Mouse (Mus musculus): ENCODE measurements around the gene Ssu72. TPM values are rescaled to one million over a fixed set of nuclear protein-coding genes. Genes with fewer than 3 reads are reported as not detected.
A peak's percentile ranks its signal among the peaks of the same experiment; 100 is the strongest.
"Not testable (repeated sequence)": the region's sequence is repeated elsewhere in the genome, so short reads cannot be mapped to it uniquely, and the experiment has no call there.

The Ssu72 gene
- polyA plus RNA-seq, 1 experiment from 2014 or later = 52.4 TPM

- not testable (repeated sequence) for ATAC-seq (ENCODE audit: insufficient read depth); H3K9ac ChIP-seq; H3K4me2 ChIP-seq; H3K4me1 ChIP-seq (replicated peaks); H3K36me3 ChIP-seq (replicated peaks); H3K4me3 ChIP-seq (replicated peaks); H3K27ac ChIP-seq (replicated peaks); H3K27me3 ChIP-seq; H3K9me3 ChIP-seq (replicated peaks)
- 77% methylated on average over 16 of the region's 19 CpGs for WGBS (ENCODE audit: insufficient replicate concordance)
These were observed 20.8 kb upstream of the Ssu72 start for GRCm38 (mm10) chr4:155683670-155684277.

GRCm38 (mm10) chr4:155687764-155688163, 16.8 kb upstream of the Ssu72 start:
- H3K4me3 ChIP-seq (replicated peaks); H3K9me3 ChIP-seq (replicated peaks); H3K4me2 ChIP-seq; H3K36me3 ChIP-seq (replicated peaks); H3K9ac ChIP-seq; ATAC-seq (ENCODE audit: insufficient read depth); H3K27ac ChIP-seq (replicated peaks); H3K4me1 ChIP-seq (replicated peaks): not testable (repeated sequence)
- peaks cover 22% of the 10 kb centered on the region for H3K27me3 ChIP-seq
- WGBS (ENCODE audit: insufficient replicate concordance) = 68% methylated on average over 4 of the region's 4 CpGs

GRCm38 (mm10) chr4:155690571-155691375, 13.8 kb upstream of the Ssu72 start:
- ATAC-seq (ENCODE audit: insufficient read depth) = no peak
- peaks cover 52% of the 10 kb centered on the region for H3K27me3 ChIP-seq

GRCm38 (mm10) chr4:155692421-155692820, 12.2 kb upstream of the Ssu72 start:
- Histone ChIP-seq H3K4me1 (replicated peaks) (peaks cover 15% of the 10 kb centered on the region), H3K4me2 (no peak overlapping the region), H3K9me3 (replicated peaks) (no peaks in the 10 kb centered on the region), H3K9ac (no peak overlapping the region), H3K36me3 (replicated peaks) (no peaks in the 10 kb centered on the region), H3K27me3 (peaks cover 68% of the 10 kb centered on the region), H3K4me3 (replicated peaks) (no peak overlapping the region), H3K27ac (replicated peaks) (no peak overlapping the region)
- 87% methylated on average over 3 of the region's 3 CpGs for WGBS (ENCODE audit: insufficient replicate concordance)
- no peak for ATAC-seq (ENCODE audit: insufficient read depth)

More at GRCm38 (mm10) chr4:155690571-155691375, 13.8 kb upstream of the Ssu72 start:
- Histone ChIP-seq H3K4me3 (replicated peaks) (no peak overlapping the region), H3K27ac (replicated peaks) (no peak overlapping the region), H3K9me3 (replicated peaks) (no peaks in the 10 kb centered on the region), H3K36me3 (replicated peaks) (no peaks in the 10 kb centered on the region), H3K4me1 (replicated peaks) (peaks cover 15% of the 10 kb centered on the region), H3K4me2 (no peak overlapping the region), H3K9ac (no peak overlapping the region)
- WGBS (ENCODE audit: insufficient replicate concordance) = 68% methylated on average over 12 of the region's 12 CpGs

- WGBS (ENCODE audit: insufficient replicate concordance) = under 1% methylated on average over 30 of the region's 47 CpGs
- peak within 1 kb of the TSS; percentile 76 for H3K4me2 ChIP-seq
- H3K4me1 ChIP-seq (replicated peaks) = peaks cover 15% of the 10 kb centered on the region
- ATAC-seq (ENCODE audit: insufficient read depth) = no peak
- no peaks in the 10 kb centered on the region for H3K36me3 ChIP-seq (replicated peaks)
- peak within 1 kb of the TSS; percentile 58 for H3K4me3 ChIP-seq (replicated peaks)
- no peak within 1 kb of the TSS for H3K27ac ChIP-seq (replicated peaks)
- no peaks in the 10 kb centered on the region for H3K9me3 ChIP-seq (replicated peaks)
- peaks cover 68% of the 10 kb centered on the region for H3K27me3 ChIP-seq
- peak within 1 kb of the TSS; percentile 21; the same call in 1 of the 2 replicates for H3K9ac ChIP-seq
These were observed 10.5 kb upstream of the Ssu72 start, which contains the start of gene Fndc10 for GRCm38 (mm10) chr4:155694111-155694481. TSS of gene Fndc10 (plus strand) at chr4:155694342.

- Histone ChIP-seq H3K36me3 (replicated peaks) (no peaks in the 10 kb centered on the region), H3K4me1 (replicated peaks) (peaks cover 15% of the 10 kb centered on the region), H3K9ac (peak overlapping the region; percentile 21; the same call in 1 of the 2 replicates), H3K9me3 (replicated peaks) (no peaks in the 10 kb centered on the region), H3K27ac (replicated peaks) (no peak overlapping the region), H3K4me2 (peak overlapping the region; percentile 76), H3K4me3 (replicated peaks) (peak overlapping the region; percentile 58), H3K27me3 (peaks cover 73% of the 10 kb centered on the region)
- ATAC-seq (ENCODE audit: insufficient read depth) = no peak
- 2% methylated on average over 89 of the region's 92 CpGs for WGBS (ENCODE audit: insufficient replicate concordance)
These were observed 9.9 kb upstream of the Ssu72 start for GRCm38 (mm10) chr4:155694482-155695401.

GRCm38 (mm10) chr4:155695531-155696062, 9.0 kb upstream of the Ssu72 start:
- 58% methylated on average over 4 of the region's 4 CpGs for WGBS (ENCODE audit: insufficient replicate concordance)
- no peak overlapping the region for H3K9ac ChIP-seq

GRCm38 (mm10) chr4:155696261-155697255, 8.0 kb upstream of the Ssu72 start:
- 54% methylated on average over 16 of the region's 16 CpGs for WGBS (ENCODE audit: insufficient replicate concordance)
- no peaks in the 10 kb centered on the region for H3K9me3 ChIP-seq (replicated peaks)
- H3K27me3 ChIP-seq = peaks cover 59% of the 10 kb centered on the region
- H3K4me2 ChIP-seq = no peak overlapping the region
- ATAC-seq (ENCODE audit: insufficient read depth) = no peak
- H3K36me3 ChIP-seq (replicated peaks) = no peaks in the 10 kb centered on the region
- no peak overlapping the region for H3K27ac ChIP-seq (replicated peaks)
- H3K4me3 ChIP-seq (replicated peaks) = no peak overlapping the region
- H3K4me1 ChIP-seq (replicated peaks) = peaks cover 15% of the 10 kb centered on the region
- no peak overlapping the region for H3K9ac ChIP-seq

More at GRCm38 (mm10) chr4:155695531-155696062, 9.0 kb upstream of the Ssu72 start:
- Histone ChIP-seq H3K9me3 (replicated peaks) (no peaks in the 10 kb centered on the region), H3K27ac (replicated peaks) (no peak overlapping the region), H3K4me2 (no peak overlapping the region), H3K36me3 (replicated peaks) (no peaks in the 10 kb centered on the region), H3K4me3 (replicated peaks) (no peak overlapping the region), H3K4me1 (replicated peaks) (peaks cover 15% of the 10 kb centered on the region), H3K27me3 (peaks cover 68% of the 10 kb centered on the region)
- ATAC-seq (ENCODE audit: insufficient read depth) = no peak

GRCm38 (mm10) chr4:155700425-155700824, 4.2 kb upstream of the Ssu72 start:
- Histone ChIP-seq H3K4me1 (replicated peaks) (peaks cover 10% of the 10 kb centered on the region), H3K4me2 (no peak overlapping the region), H3K27ac (replicated peaks) (no peak overlapping the region), H3K9ac (no peak overlapping the region), H3K9me3 (replicated peaks) (no peaks in the 10 kb centered on the region), H3K36me3 (replicated peaks) (no peaks in the 10 kb centered on the region), H3K4me3 (replicated peaks) (no peak overlapping the region), H3K27me3 (peaks cover 25% of the 10 kb centered on the region)
- no peak for ATAC-seq (ENCODE audit: insufficient read depth)

- Histone ChIP-seq H3K4me1 (replicated peaks) (peaks cover 33% of the 10 kb centered on the region), H3K27me3 (0 out of 2 replicates have a peak, but pooled peaks cover 4% of the 10 kb centered on the region), H3K9me3 (replicated peaks) (no peaks in the 10 kb centered on the region), H3K9ac (no peak overlapping the region), H3K4me3 (replicated peaks) (no peak overlapping the region), H3K27ac (replicated peaks) (no peak overlapping the region), H3K36me3 (replicated peaks) (no peaks in the 10 kb centered on the region), H3K4me2 (peak overlapping the region; percentile 85; the same call in 1 of the 2 replicates)
- 86% methylated on average over 4 of the region's 4 CpGs for WGBS (ENCODE audit: insufficient replicate concordance)
- ATAC-seq (ENCODE audit: insufficient read depth) = no peak
These were observed 1.1 kb upstream of the Ssu72 start for GRCm38 (mm10) chr4:155703425-155703929.
